Mouse (Mus musculus) gastrocnemius, postnatal 25 days (tissue): Measurements from ENCODE around the gene Metrnl. TPM values are rescaled to one million over a fixed set of nuclear protein-coding genes. Genes with fewer than 3 reads are reported as not detected.

Source experiments
- DNase-seq: peaks from one replicate; pipeline ENCODE4 v3.0.0; 2022
- total RNA-seq, 2 experiments: library from RNA; stranded (reverse); gene quantifications; 1 replicate in 1 of 2; 2 replicates in 1 of 2; pipeline ENCODE4 v1.2.3; 2021

The Metrnl gene
- total RNA-seq, 2 experiments from 2014 or later, result 9.9 to 17.4 TPM

GRCm38 (mm10) chr11:121734892-121735291 is 33.5 kb downstream of the Metrnl start:
- no peak for DNase-seq

- no peak for DNase-seq
These were observed 37.3 kb downstream of the Metrnl start for GRCm38 (mm10) chr11:121738616-121739015.

- DNase-seq, result peak; percentile 32
These were observed 39.6 kb downstream of the Metrnl start for GRCm38 (mm10) chr11:121740906-121741305.

GRCm38 (mm10) chr11:121741433-121741832 is 40.1 kb downstream of the Metrnl start:
- DNase-seq, result peak; percentile 44

- DNase-seq, result no peak
These were observed 41.8 kb downstream of the Metrnl start for GRCm38 (mm10) chr11:121743113-121743512.

GRCm38 (mm10) chr11:121743915-121744628 is 42.7 kb downstream of the Metrnl start:
- no peak for DNase-seq

GRCm38 (mm10) chr11:121746941-121747494 is 45.7 kb downstream of the Metrnl start:
- no peak for DNase-seq

- no peak for DNase-seq
These were observed 46.8 kb downstream of the Metrnl start for GRCm38 (mm10) chr11:121748003-121748684.

Other genes with a start within 250 kb of the Metrnl start
- gene Tbcd, start 249.6 kb upstream of the Metrnl start, total RNA-seq, result 10 to 100 TPM; 10.2 to 12.5 TPM
- under 1 TPM in 1 of 2 experiments, not detected in 1; 0.13 TPM for gene Zfp750, start 182.2 kb upstream of the Metrnl start, total RNA-seq
- 1 to 10 TPM; 2.4 to 2.5 TPM for gene B3gntl1, start 28.4 kb upstream of the Metrnl start, total RNA-seq
- not detected for gene Ptchd3, start 128.7 kb downstream of the Metrnl start, total RNA-seq